Mouse (Mus musculus) small intestine, adult 2 months (tissue): ENCODE results near the gene Rspry1.

Experiments
- CTCF ChIP-seq: fragments of 200-500 bp; IDR thresholded peaks from 2 replicates; pipeline ENCODE4 v1.5.1; 2012; ENCODE audit warnings: low read depth, mild to moderate bottlenecking, control low read depth, inconsistent platforms, low read length, moderate library complexity, mixed read lengths; ENCODE audit not compliant: insufficient replicate concordance, insufficient read length; ENCODE audit errors: extremely low read depth
- POLR2A ChIP-seq: fragments of 200-500 bp; IDR thresholded peaks from 2 replicates; pipeline ENCODE4 v1.6.1; 2012; ENCODE audit warnings: low read depth, mild to moderate bottlenecking, control low read depth, inconsistent platforms, low read length, moderate library complexity

DNA sequence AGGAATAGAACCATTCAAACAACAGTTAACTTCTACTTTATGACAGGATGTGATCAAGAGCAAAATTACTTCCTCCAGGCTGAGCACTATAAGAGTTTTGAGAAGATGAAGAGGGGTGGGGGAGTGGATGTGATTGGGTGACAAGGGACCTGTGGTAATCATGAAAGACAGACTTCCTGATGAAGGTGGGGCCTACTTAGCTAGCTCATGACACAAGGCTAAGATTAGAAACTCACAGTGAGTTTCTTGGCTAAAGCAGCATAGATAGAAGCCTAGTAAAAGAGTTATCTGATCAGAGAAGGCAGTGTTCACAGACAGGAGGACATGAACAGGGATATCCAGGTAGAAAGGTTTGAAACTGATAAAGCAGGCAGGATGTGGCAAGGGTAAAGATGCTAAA, 32.5 kb downstream of the Rspry1 start:
- TF ChIP-seq CTCF (no peak), POLR2A (no peak)
